Mouse (Mus musculus): Measurements from ENCODE around the gene Chst10. TPM values are rescaled to one million over a fixed set of nuclear protein-coding genes. Genes with fewer than 3 reads are reported as not detected.

Chst10 gene
- 10.8 and 11.2 TPM in 2 replicates for polyA plus RNA-seq (2014; fragmentation: Nextera tagmentation; extraction: Ambion mirVana)

GRCm38 (mm10) chr1:38897431-38898248 lies at the start of gene Chst10:
TSS of gene Chst10 (minus strand) at chr1:38898161.
- DNase-seq (ENCODE audit: low spot score) (peak; percentile 82), ATAC-seq (replicated peaks; ENCODE audit: insufficient number of reproducible peaks, low FRiP score, low TSS enrichment, low read depth) (peak; percentile 89)
- Histone ChIP-seq H3K4me1 (ENCODE audit: control insufficient read depth, insufficient read depth, low read length) (no peaks in the 10 kb centered on the region), H3K4me2 (ENCODE audit: low read depth, low read length) (peak within 1 kb of the TSS; percentile 72), H3K27ac (replicated peaks; ENCODE audit: low read depth, low read length) (no peak within 1 kb of the TSS), H3K4me3 (ENCODE audit: low read depth, low read length) (peak within 1 kb of the TSS; percentile 59), H3K9me3 (replicated peaks; ENCODE audit: control insufficient read depth, low read length) (no peaks in the 10 kb centered on the region), H3K27me3 (ENCODE audit: control insufficient read depth, insufficient read depth, low read length) (no peaks in the 10 kb centered on the region), H3K36me3 (replicated peaks; ENCODE audit: control insufficient read depth, insufficient read depth, low read depth, low read length) (no peaks in the 10 kb centered on the region), H3K9ac (replicated peaks; ENCODE audit: low read length) (peak within 1 kb of the TSS; percentile 69)
- under 1% methylated on average over 67 of the region's 67 CpGs for WGBS

DNA sequence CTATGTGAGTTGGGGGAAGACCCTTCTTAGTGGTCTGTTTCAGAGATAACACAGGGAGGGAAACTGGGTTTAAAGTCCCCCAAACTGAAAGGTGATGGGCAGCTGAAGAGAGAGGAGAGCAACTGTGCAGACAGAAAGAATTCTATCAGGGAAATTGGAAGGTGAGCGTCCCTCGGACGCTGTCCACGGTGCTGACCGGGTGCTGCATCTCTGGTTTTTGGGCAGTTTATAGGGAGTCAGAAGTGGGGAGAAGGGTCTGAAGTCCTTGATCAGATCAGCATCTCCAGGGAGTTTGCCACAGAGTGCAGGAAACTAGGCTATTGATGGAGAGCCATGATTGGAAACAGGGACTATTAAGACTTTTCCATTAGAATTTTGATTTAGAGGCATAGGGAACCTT lies 41.6 kb upstream of the Chst10 start:
- Histone ChIP-seq H3K9ac (replicated peaks; ENCODE audit: low read length) (no peak overlapping the region), H3K4me3 (ENCODE audit: low read depth, low read length) (no peak overlapping the region), H3K27ac (replicated peaks; ENCODE audit: low read depth, low read length) (no peak overlapping the region), H3K36me3 (replicated peaks; ENCODE audit: control insufficient read depth, insufficient read depth, low read depth, low read length) (no peaks in the 10 kb centered on the region), H3K4me1 (ENCODE audit: control insufficient read depth, insufficient read depth, low read length) (no peaks in the 10 kb centered on the region), H3K9me3 (replicated peaks; ENCODE audit: control insufficient read depth, low read length) (no peaks in the 10 kb centered on the region), H3K4me2 (ENCODE audit: low read depth, low read length) (no peak overlapping the region), H3K27me3 (ENCODE audit: control insufficient read depth, insufficient read depth, low read length) (no peaks in the 10 kb centered on the region)
- 2% methylated on average over 5 of the region's 5 CpGs for WGBS
- ATAC-seq (replicated peaks; ENCODE audit: insufficient number of reproducible peaks, low FRiP score, low TSS enrichment, low read depth) (no peak), DNase-seq (ENCODE audit: low spot score) (peak; percentile 78)

DNA sequence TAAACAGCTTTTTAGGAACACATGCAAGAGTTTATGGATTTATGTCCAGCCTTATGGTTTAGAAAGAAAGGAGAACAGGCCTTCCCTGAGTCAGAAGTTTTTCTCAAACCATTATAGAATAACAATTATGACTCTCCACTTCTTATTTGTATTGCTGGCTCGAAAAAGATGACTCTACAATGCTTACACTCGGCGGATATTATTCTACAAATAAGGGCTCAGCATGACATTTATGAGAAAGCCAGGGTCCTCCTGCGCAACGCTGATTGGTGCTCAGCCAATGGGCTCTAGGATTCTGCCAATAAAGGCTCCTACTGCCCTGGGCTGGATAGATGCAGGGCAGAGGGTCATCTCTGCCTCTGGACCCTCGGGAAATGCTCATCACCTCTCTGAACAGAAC lies 40.9 kb upstream of the Chst10 start, which contains the start of gene Nms:
TSS of gene Nms (plus strand) at position 301 of the 400 bp plus-strand sequence.
- no peak within 1 kb of the TSS for H3K27ac ChIP-seq (replicated peaks; ENCODE audit: low read depth, low read length)

DNA sequence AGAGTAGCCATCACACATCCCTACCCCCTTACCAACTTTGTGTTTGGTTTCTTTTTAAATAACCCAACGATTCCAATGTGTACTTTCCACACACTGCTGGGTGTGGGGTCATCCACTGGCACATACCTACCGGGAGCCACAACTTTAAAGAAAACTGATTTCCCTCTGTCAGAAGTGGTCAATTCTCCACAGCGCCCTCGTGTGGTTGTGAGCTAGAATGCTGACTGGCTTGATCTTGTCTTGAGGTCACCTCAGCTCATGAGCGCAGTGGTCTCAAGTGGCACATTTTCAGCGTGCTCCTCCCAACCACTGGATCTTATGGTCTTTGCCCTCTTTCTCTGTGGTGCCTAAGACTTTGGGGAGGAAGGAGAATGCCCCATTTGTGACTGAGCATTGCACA lies 38.8 kb upstream of the Chst10 start:
- no peak for ATAC-seq (replicated peaks; ENCODE audit: insufficient number of reproducible peaks, low FRiP score, low TSS enrichment, low read depth)
- WGBS: 22% methylated on average over 6 of the region's 6 CpGs
- H3K9me3 ChIP-seq (replicated peaks; ENCODE audit: control insufficient read depth, low read length): no peaks in the 10 kb centered on the region

More for the DNA sequence above, 40.9 kb upstream of the Chst10 start, which contains the start of gene Nms:
- no peaks in the 10 kb centered on the region for H3K4me1 ChIP-seq (ENCODE audit: control insufficient read depth, insufficient read depth, low read length)
- H3K4me2 ChIP-seq (ENCODE audit: low read depth, low read length): no peak within 1 kb of the TSS
- DNase-seq (ENCODE audit: low spot score) (no peak), ATAC-seq (replicated peaks; ENCODE audit: insufficient number of reproducible peaks, low FRiP score, low TSS enrichment, low read depth) (no peak)
- H3K9me3 ChIP-seq (replicated peaks; ENCODE audit: control insufficient read depth, low read length): no peaks in the 10 kb centered on the region
- H3K4me3 ChIP-seq (ENCODE audit: low read depth, low read length): no peak within 1 kb of the TSS
- WGBS: 74% methylated on average over 6 of the region's 6 CpGs
- no peaks in the 10 kb centered on the region for H3K36me3 ChIP-seq (replicated peaks; ENCODE audit: control insufficient read depth, insufficient read depth, low read depth, low read length)
- no peak within 1 kb of the TSS for H3K9ac ChIP-seq (replicated peaks; ENCODE audit: low read length)
- H3K27me3 ChIP-seq (ENCODE audit: control insufficient read depth, insufficient read depth, low read length): no peaks in the 10 kb centered on the region

GRCm38 (mm10) chr1:38934668-38935067 lies 36.7 kb upstream of the Chst10 start:
- Histone ChIP-seq H3K9me3 (replicated peaks; ENCODE audit: control insufficient read depth, low read length) (no peaks in the 10 kb centered on the region), H3K27me3 (ENCODE audit: control insufficient read depth, insufficient read depth, low read length) (no peaks in the 10 kb centered on the region), H3K9ac (replicated peaks; ENCODE audit: low read length) (no peak overlapping the region), H3K36me3 (replicated peaks; ENCODE audit: control insufficient read depth, insufficient read depth, low read depth, low read length) (no peaks in the 10 kb centered on the region), H3K4me3 (ENCODE audit: low read depth, low read length) (no peak overlapping the region), H3K27ac (replicated peaks; ENCODE audit: low read depth, low read length) (no peak overlapping the region), H3K4me2 (ENCODE audit: low read depth, low read length) (no peak overlapping the region), H3K4me1 (ENCODE audit: control insufficient read depth, insufficient read depth, low read length) (no peaks in the 10 kb centered on the region)
- WGBS: 32% methylated on average over 5 of the region's 5 CpGs
- DNase-seq (ENCODE audit: low spot score) (peak; percentile 36), ATAC-seq (replicated peaks; ENCODE audit: insufficient number of reproducible peaks, low FRiP score, low TSS enrichment, low read depth) (no peak)

More for the DNA sequence above, 38.8 kb upstream of the Chst10 start:
- Histone ChIP-seq H3K27me3 (ENCODE audit: control insufficient read depth, insufficient read depth, low read length) (no peaks in the 10 kb centered on the region), H3K27ac (replicated peaks; ENCODE audit: low read depth, low read length) (no peak overlapping the region), H3K36me3 (replicated peaks; ENCODE audit: control insufficient read depth, insufficient read depth, low read depth, low read length) (no peaks in the 10 kb centered on the region), H3K4me3 (ENCODE audit: low read depth, low read length) (no peak overlapping the region), H3K9ac (replicated peaks; ENCODE audit: low read length) (no peak overlapping the region), H3K4me2 (ENCODE audit: low read depth, low read length) (no peak overlapping the region), H3K4me1 (ENCODE audit: control insufficient read depth, insufficient read depth, low read length) (no peaks in the 10 kb centered on the region)
- peak; percentile 69 for DNase-seq (ENCODE audit: low spot score)

DNA sequence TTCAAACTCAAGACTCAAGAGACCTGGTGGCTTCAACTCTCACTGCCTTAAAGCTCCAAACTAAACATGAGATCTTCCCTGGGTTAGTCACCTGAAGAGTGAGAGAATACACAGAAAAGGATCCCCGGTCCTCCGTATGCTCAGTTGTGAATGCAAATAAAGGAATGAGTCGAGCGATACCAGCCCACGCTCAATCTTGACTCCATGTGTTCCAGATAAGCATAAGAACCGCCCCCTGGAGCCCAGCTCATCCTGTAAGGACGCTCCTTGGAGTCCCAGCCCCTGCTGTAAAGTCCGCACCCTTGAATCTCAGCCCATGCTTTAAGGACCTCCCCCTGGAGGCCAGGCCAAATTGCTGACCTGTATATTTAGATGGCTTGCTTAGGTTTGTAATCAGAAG lies 32.8 kb upstream of the Chst10 start:
- ATAC-seq (replicated peaks; ENCODE audit: insufficient number of reproducible peaks, low FRiP score, low TSS enrichment, low read depth): no peak

DNA sequence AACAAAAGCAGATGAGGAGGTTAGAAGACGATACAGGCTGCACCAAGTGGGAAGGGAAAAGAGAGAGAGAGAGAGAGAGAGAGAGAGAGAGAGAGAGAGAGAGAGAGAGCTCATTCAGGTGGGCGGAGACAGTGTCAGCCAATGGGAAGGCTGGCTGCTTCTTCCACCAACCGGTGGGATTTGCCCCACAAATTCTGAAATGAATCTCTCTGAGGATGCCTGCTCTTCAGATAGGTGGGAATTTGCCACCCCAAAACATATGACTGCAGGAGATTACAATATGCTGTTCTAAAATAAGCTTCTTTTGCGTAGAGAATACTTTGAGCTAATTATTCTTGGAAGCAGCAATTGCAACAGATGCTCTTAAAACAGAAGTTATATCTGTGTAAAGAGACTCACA lies 31.5 kb upstream of the Chst10 start:
- 66% methylated on average over 4 of the region's 4 CpGs for WGBS
- no peak overlapping the region for H3K27ac ChIP-seq (replicated peaks; ENCODE audit: low read depth, low read length)
- no peak for ATAC-seq (replicated peaks; ENCODE audit: insufficient number of reproducible peaks, low FRiP score, low TSS enrichment, low read depth)

More for the DNA sequence above, 32.8 kb upstream of the Chst10 start:
- Histone ChIP-seq H3K4me2 (ENCODE audit: low read depth, low read length) (no peak overlapping the region), H3K27me3 (ENCODE audit: control insufficient read depth, insufficient read depth, low read length) (no peaks in the 10 kb centered on the region), H3K27ac (replicated peaks; ENCODE audit: low read depth, low read length) (no peak overlapping the region), H3K9me3 (replicated peaks; ENCODE audit: control insufficient read depth, low read length) (no peaks in the 10 kb centered on the region), H3K4me3 (ENCODE audit: low read depth, low read length) (no peak overlapping the region), H3K4me1 (ENCODE audit: control insufficient read depth, insufficient read depth, low read length) (no peaks in the 10 kb centered on the region), H3K9ac (replicated peaks; ENCODE audit: low read length) (no peak overlapping the region), H3K36me3 (replicated peaks; ENCODE audit: control insufficient read depth, insufficient read depth, low read depth, low read length) (no peaks in the 10 kb centered on the region)
- no peak for DNase-seq (ENCODE audit: low spot score)
- 68% methylated on average over 8 of the region's 8 CpGs for WGBS

DNA sequence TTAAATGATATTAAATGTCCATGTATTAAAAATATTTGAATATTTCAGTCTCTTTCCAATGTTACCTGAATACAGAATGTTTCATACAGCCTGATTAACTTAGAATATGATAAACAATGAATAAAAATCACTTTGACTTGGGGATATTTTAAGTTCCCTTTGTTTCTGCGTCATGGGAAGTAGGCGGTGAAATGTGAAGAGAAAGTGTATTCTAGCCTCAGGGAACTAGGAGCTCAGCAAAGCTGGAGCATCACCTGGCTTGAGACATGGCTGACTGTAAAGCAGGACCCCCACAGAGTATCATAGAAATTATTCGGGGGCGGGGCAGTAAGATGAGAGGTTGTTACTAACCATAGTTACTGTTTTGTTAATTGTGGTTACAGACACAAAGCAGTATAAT lies 31.0 kb upstream of the Chst10 start:
- Histone ChIP-seq H3K4me1 (ENCODE audit: control insufficient read depth, insufficient read depth, low read length) (no peaks in the 10 kb centered on the region), H3K4me3 (ENCODE audit: low read depth, low read length) (no peak overlapping the region), H3K27ac (replicated peaks; ENCODE audit: low read depth, low read length) (no peak overlapping the region), H3K4me2 (ENCODE audit: low read depth, low read length) (no peak overlapping the region), H3K36me3 (replicated peaks; ENCODE audit: control insufficient read depth, insufficient read depth, low read depth, low read length) (no peaks in the 10 kb centered on the region), H3K27me3 (ENCODE audit: control insufficient read depth, insufficient read depth, low read length) (no peaks in the 10 kb centered on the region), H3K9me3 (replicated peaks; ENCODE audit: control insufficient read depth, low read length) (no peaks in the 10 kb centered on the region), H3K9ac (replicated peaks; ENCODE audit: low read length) (no peak overlapping the region)
- no peak for DNase-seq (ENCODE audit: low spot score)
- 88% methylated on average over 4 of the region's 4 CpGs for WGBS
- ATAC-seq (replicated peaks; ENCODE audit: insufficient number of reproducible peaks, low FRiP score, low TSS enrichment, low read depth): no peak

More for the DNA sequence above, 31.5 kb upstream of the Chst10 start:
- H3K4me3 ChIP-seq (ENCODE audit: low read depth, low read length): no peak overlapping the region
- no peak for DNase-seq (ENCODE audit: low spot score)
- no peak overlapping the region for H3K9ac ChIP-seq (replicated peaks; ENCODE audit: low read length)
- no peaks in the 10 kb centered on the region for H3K4me1 ChIP-seq (ENCODE audit: control insufficient read depth, insufficient read depth, low read length)
- no peak overlapping the region for H3K4me2 ChIP-seq (ENCODE audit: low read depth, low read length)
- H3K27me3 ChIP-seq (ENCODE audit: control insufficient read depth, insufficient read depth, low read length): no peaks in the 10 kb centered on the region
- H3K9me3 ChIP-seq (replicated peaks; ENCODE audit: control insufficient read depth, low read length): no peaks in the 10 kb centered on the region
- no peaks in the 10 kb centered on the region for H3K36me3 ChIP-seq (replicated peaks; ENCODE audit: control insufficient read depth, insufficient read depth, low read depth, low read length)

Measured in embryonic facial prominence, embryonic 11.5 days (tissue).